Mouse (Mus musculus): ENCODE measurements around the gene Zfp74. TPM values are rescaled to one million over a fixed set of nuclear protein-coding genes. Genes with fewer than 3 reads are reported as not detected.
A peak's percentile ranks its signal among the peaks of the same experiment; 100 is the strongest.

The Zfp74 gene
- polyA plus RNA-seq (2012; rRNA removed): 15.4 and 17.3 TPM in 2 replicates

- H3K27ac ChIP-seq (ENCODE audit: insufficient read depth, low read length): peak within 1 kb of the TSS; percentile 83
- TF ChIP-seq POLR2A (IDR thresholded peaks at IDR 0.05; ENCODE audit: borderline replicate concordance, insufficient read depth, low read length) (peak; percentile 50), CTCF (IDR thresholded peaks at IDR 0.05; ENCODE audit: borderline replicate concordance, insufficient read depth, low read depth, low read length) (no peak)
- no peaks in the 10 kb centered on the region for H3K27me3 ChIP-seq (ENCODE audit: control insufficient read depth, insufficient read depth, low read length)
- DNase-seq: peak; percentile 85 to 87
- H3K4me3 ChIP-seq (replicated peaks; ENCODE audit: insufficient read depth, low read depth, low read length): peak within 1 kb of the TSS; percentile 50
- WGBS: under 1% methylated on average over 52 of the region's 52 CpGs
- no peaks in the 10 kb centered on the region for H3K4me1 ChIP-seq (ENCODE audit: control insufficient read depth, insufficient read depth, low read length)
Observed at GRCm38 (mm10) chr7:29953513-29954401, at the start of gene Zfp74. Gene Zfp74 (minus strand): TSS chr7:29954089.

- no peak for DNase-seq
- 92% methylated on average over 5 of the region's 5 CpGs for WGBS
- no peak overlapping the region for H3K27ac ChIP-seq (ENCODE audit: insufficient read depth, low read length)
- H3K27me3 ChIP-seq (ENCODE audit: control insufficient read depth, insufficient read depth, low read length): no peaks in the 10 kb centered on the region
- no peaks in the 10 kb centered on the region for H3K4me1 ChIP-seq (ENCODE audit: control insufficient read depth, insufficient read depth, low read length)
- H3K4me3 ChIP-seq (replicated peaks; ENCODE audit: insufficient read depth, low read depth, low read length): no peak overlapping the region
- TF ChIP-seq CTCF (IDR thresholded peaks at IDR 0.05; ENCODE audit: borderline replicate concordance, insufficient read depth, low read depth, low read length) (no peak), POLR2A (IDR thresholded peaks at IDR 0.05; ENCODE audit: borderline replicate concordance, insufficient read depth, low read length) (no peak)
Observed at GRCm38 (mm10) chr7:30000601-30001000, 46.7 kb upstream of the Zfp74 start.

- WGBS: 96% methylated on average over 8 of the region's 8 CpGs
- Histone ChIP-seq H3K27me3 (ENCODE audit: control insufficient read depth, insufficient read depth, low read length) (no peaks in the 10 kb centered on the region), H3K4me1 (ENCODE audit: control insufficient read depth, insufficient read depth, low read length) (no peaks in the 10 kb centered on the region), H3K4me3 (replicated peaks; ENCODE audit: insufficient read depth, low read depth, low read length) (no peak overlapping the region), H3K27ac (ENCODE audit: insufficient read depth, low read length) (no peak overlapping the region)
- TF ChIP-seq CTCF (IDR thresholded peaks at IDR 0.05; ENCODE audit: borderline replicate concordance, insufficient read depth, low read depth, low read length) (no peak), POLR2A (IDR thresholded peaks at IDR 0.05; ENCODE audit: borderline replicate concordance, insufficient read depth, low read length) (no peak)
- DNase-seq: no peak
Observed at GRCm38 (mm10) chr7:29995134-29995533, 41.2 kb upstream of the Zfp74 start.

- TF ChIP-seq POLR2A (IDR thresholded peaks at IDR 0.05; ENCODE audit: borderline replicate concordance, insufficient read depth, low read length) (no peak), CTCF (IDR thresholded peaks at IDR 0.05; ENCODE audit: borderline replicate concordance, insufficient read depth, low read depth, low read length) (no peak)
- DNase-seq: no peak
- H3K27me3 ChIP-seq (ENCODE audit: control insufficient read depth, insufficient read depth, low read length): no peaks in the 10 kb centered on the region
- 89% methylated on average over 9 of the region's 9 CpGs for WGBS
- no peak overlapping the region for H3K4me3 ChIP-seq (replicated peaks; ENCODE audit: insufficient read depth, low read depth, low read length)
- H3K27ac ChIP-seq (ENCODE audit: insufficient read depth, low read length): no peak overlapping the region
- no peaks in the 10 kb centered on the region for H3K4me1 ChIP-seq (ENCODE audit: control insufficient read depth, insufficient read depth, low read length)
Observed at GRCm38 (mm10) chr7:29993340-29993739, 39.5 kb upstream of the Zfp74 start.

- H3K4me1 ChIP-seq (ENCODE audit: control insufficient read depth, insufficient read depth, low read length): no peaks in the 10 kb centered on the region
- H3K27me3 ChIP-seq (ENCODE audit: control insufficient read depth, insufficient read depth, low read length): no peaks in the 10 kb centered on the region
- DNase-seq: no peak
- H3K27ac ChIP-seq (ENCODE audit: insufficient read depth, low read length): no peak overlapping the region
- 98% methylated on average over 8 of the region's 8 CpGs for WGBS
- no peak overlapping the region for H3K4me3 ChIP-seq (replicated peaks; ENCODE audit: insufficient read depth, low read depth, low read length)
- TF ChIP-seq CTCF (IDR thresholded peaks at IDR 0.05; ENCODE audit: borderline replicate concordance, insufficient read depth, low read depth, low read length) (no peak), POLR2A (IDR thresholded peaks at IDR 0.05; ENCODE audit: borderline replicate concordance, insufficient read depth, low read length) (no peak)
Observed at GRCm38 (mm10) chr7:29992698-29993097, 38.8 kb upstream of the Zfp74 start.

GRCm38 (mm10) chr7:29989031-29989430 lies 35.1 kb upstream of the Zfp74 start:
- TF ChIP-seq POLR2A (IDR thresholded peaks at IDR 0.05; ENCODE audit: borderline replicate concordance, insufficient read depth, low read length): no peak
- TF ChIP-seq CTCF (IDR thresholded peaks at IDR 0.05; ENCODE audit: borderline replicate concordance, insufficient read depth, low read depth, low read length): no peak
- H3K27me3 ChIP-seq (ENCODE audit: control insufficient read depth, insufficient read depth, low read length): no peaks in the 10 kb centered on the region
- 86% methylated on average over 11 of the region's 11 CpGs for WGBS
- no peak overlapping the region for H3K4me3 ChIP-seq (replicated peaks; ENCODE audit: insufficient read depth, low read depth, low read length)
- no peak overlapping the region for H3K27ac ChIP-seq (ENCODE audit: insufficient read depth, low read length)
- no peaks in the 10 kb centered on the region for H3K4me1 ChIP-seq (ENCODE audit: control insufficient read depth, insufficient read depth, low read length)
- no peak for DNase-seq

GRCm38 (mm10) chr7:29987551-29987950 lies 33.7 kb upstream of the Zfp74 start:
- Histone ChIP-seq H3K4me3 (replicated peaks; ENCODE audit: insufficient read depth, low read depth, low read length) (no peak overlapping the region), H3K4me1 (ENCODE audit: control insufficient read depth, insufficient read depth, low read length) (no peaks in the 10 kb centered on the region), H3K27me3 (ENCODE audit: control insufficient read depth, insufficient read depth, low read length) (no peaks in the 10 kb centered on the region), H3K27ac (ENCODE audit: insufficient read depth, low read length) (no peak overlapping the region)
- DNase-seq: no peak
- 84% methylated on average over 5 of the region's 5 CpGs for WGBS
- TF ChIP-seq CTCF (IDR thresholded peaks at IDR 0.05; ENCODE audit: borderline replicate concordance, insufficient read depth, low read depth, low read length) (no peak), POLR2A (IDR thresholded peaks at IDR 0.05; ENCODE audit: borderline replicate concordance, insufficient read depth, low read length) (no peak)

- TF ChIP-seq CTCF (IDR thresholded peaks at IDR 0.05; ENCODE audit: borderline replicate concordance, insufficient read depth, low read depth, low read length) (no peak), POLR2A (IDR thresholded peaks at IDR 0.05; ENCODE audit: borderline replicate concordance, insufficient read depth, low read length) (no peak)
- no peak overlapping the region for H3K4me3 ChIP-seq (replicated peaks; ENCODE audit: insufficient read depth, low read depth, low read length)
- H3K27ac ChIP-seq (ENCODE audit: insufficient read depth, low read length): no peak overlapping the region
- 90% methylated on average over 8 of the region's 8 CpGs for WGBS
- no peaks in the 10 kb centered on the region for H3K27me3 ChIP-seq (ENCODE audit: control insufficient read depth, insufficient read depth, low read length)
- H3K4me1 ChIP-seq (ENCODE audit: control insufficient read depth, insufficient read depth, low read length): no peaks in the 10 kb centered on the region
- no peak for DNase-seq
Observed at GRCm38 (mm10) chr7:29986101-29986500, 32.2 kb upstream of the Zfp74 start.

All from cerebellum, adult 2 months (tissue).